ENCODE assay signal across 8 mouse cellular contexts in the genomic region with DNA sequence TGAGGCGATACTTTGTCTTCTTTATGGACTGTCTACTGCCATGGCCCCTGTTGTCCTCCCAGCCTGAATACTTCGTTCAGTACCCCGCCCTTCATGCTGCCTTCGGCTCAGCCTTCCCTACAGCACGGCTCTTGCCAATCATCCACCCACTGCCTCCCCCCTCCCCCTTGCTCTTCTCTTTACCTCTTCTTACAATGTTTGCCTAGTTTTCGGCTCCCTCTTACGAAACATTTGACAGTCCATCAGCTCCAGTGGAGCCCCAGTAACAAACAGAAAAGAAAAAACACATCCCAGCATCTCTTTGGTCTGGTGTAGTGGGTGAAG. TPM values are rescaled to one million over a fixed set of nuclear protein-coding genes. Genes with fewer than 3 reads are reported as not detected.
DNase-seq lines count a peak whose midpoint lies in the region; ATAC-seq and TF ChIP-seq lines count a peak whose summit lies in the region.
"Had no signal": no experiment of that assay in that cellular context is flagged by ENCODE, and none has a peak within 500 bp of the region (broad histone marks: within the 10 kb centered on the region; RNA-seq: fewer than 3 reads in every experiment).

No protein-coding gene starts in this region.

- DNase-seq in lung, postnatal 0 days (ENCODE audit: low spot score) = no peak
- no peak for DNase-seq in lung, postnatal 14 days
- no peak for DNase-seq in adrenal gland, adult 18-20 months (ENCODE audit: low spot score in 2 of 2)
- no peak for DNase-seq in kidney, adult 8-10 months

- no peaks in the 10 kb centered on the region for H3K27me3 ChIP-seq in lung, postnatal 0 days (replicated peaks; ENCODE audit: insufficient read depth, low read length)
- no peaks in the 10 kb centered on the region for H3K27me3 ChIP-seq in forebrain, embryonic 15.5 days
- 0 out of 2 replicates have a peak, but pooled peaks cover 3% of the 10 kb centered on the region for H3K27me3 ChIP-seq in limb, embryonic 13.5 days
- H3K27me3 ChIP-seq in stomach, embryonic 15.5 days (replicated peaks) = no peaks in the 10 kb centered on the region

- peak overlapping the region; percentile 23; the same call in 1 of the 2 replicates for H3K4me3 ChIP-seq in lung, postnatal 0 days (ENCODE audit: low read depth, low read length)
- no peak overlapping the region for H3K4me3 ChIP-seq in forebrain, embryonic 15.5 days
- H3K4me3 ChIP-seq in limb, embryonic 13.5 days = no peak overlapping the region
- no peak overlapping the region for H3K4me3 ChIP-seq in stomach, embryonic 15.5 days (replicated peaks)
- H3K4me3 ChIP-seq: limb, embryonic 12.5 days had no signal

- no peak for TF ChIP-seq EP300 in lung, postnatal 0 days (IDR thresholded peaks at IDR 0.05)

- WGBS in lung, postnatal 0 days = 28% methylated on average over 7 of the region's 7 CpGs
- WGBS in forebrain, embryonic 15.5 days = 30% methylated on average over 7 of the region's 7 CpGs
- WGBS in limb, embryonic 13.5 days = 52% methylated on average over 7 of the region's 7 CpGs
- WGBS in stomach, embryonic 15.5 days = 35% methylated on average over 7 of the region's 7 CpGs

- no peaks in the 10 kb centered on the region for H3K36me3 ChIP-seq in lung, postnatal 0 days (ENCODE audit: insufficient read depth, low read length)
- no peaks in the 10 kb centered on the region for H3K36me3 ChIP-seq in forebrain, embryonic 15.5 days
- no peaks in the 10 kb centered on the region for H3K36me3 ChIP-seq in limb, embryonic 13.5 days
- H3K36me3 ChIP-seq in stomach, embryonic 15.5 days = no peaks in the 10 kb centered on the region
- H3K36me3 ChIP-seq: limb, embryonic 12.5 days had no signal

- H3K9ac ChIP-seq in lung, postnatal 0 days (replicated peaks; ENCODE audit: low read depth) = no peak overlapping the region
- no peak overlapping the region for H3K9ac ChIP-seq in forebrain, embryonic 15.5 days (replicated peaks)
- no peak overlapping the region for H3K9ac ChIP-seq in limb, embryonic 13.5 days
- no peak overlapping the region for H3K9ac ChIP-seq in stomach, embryonic 15.5 days
- H3K9ac ChIP-seq: limb, embryonic 12.5 days had no signal

- no peak overlapping the region for H3K27ac ChIP-seq in lung, postnatal 0 days (ENCODE audit: low read length)
- no peak overlapping the region for H3K27ac ChIP-seq in forebrain, embryonic 15.5 days (replicated peaks)
- H3K27ac ChIP-seq in limb, embryonic 13.5 days = no peak overlapping the region
- H3K27ac ChIP-seq in stomach, embryonic 15.5 days = no peak overlapping the region
- H3K27ac ChIP-seq: limb, embryonic 12.5 days had no signal

- no peaks in the 10 kb centered on the region for H3K4me1 ChIP-seq in lung, postnatal 0 days (ENCODE audit: insufficient read depth, low read depth, low read length)
- peaks cover 6% of the 10 kb centered on the region; the same call in 1 of the 2 replicates for H3K4me1 ChIP-seq in forebrain, embryonic 15.5 days
- H3K4me1 ChIP-seq in limb, embryonic 13.5 days = peaks cover 4% of the 10 kb centered on the region; the same call in 1 of the 2 replicates
- H3K4me1 ChIP-seq in stomach, embryonic 15.5 days = no peaks in the 10 kb centered on the region
- H3K4me1 ChIP-seq: limb, embryonic 12.5 days had no signal

- no peaks in the 10 kb centered on the region for H3K9me3 ChIP-seq in lung, postnatal 0 days (ENCODE audit: low read length)
- no peaks in the 10 kb centered on the region for H3K9me3 ChIP-seq in forebrain, embryonic 15.5 days
- no peaks in the 10 kb centered on the region for H3K9me3 ChIP-seq in limb, embryonic 13.5 days
- no peaks in the 10 kb centered on the region for H3K9me3 ChIP-seq in stomach, embryonic 15.5 days
- H3K9me3 ChIP-seq: limb, embryonic 12.5 days had no signal

- ATAC-seq in lung, postnatal 0 days = peak; percentile 30; the same call in 1 of the 2 replicates
- peak; percentile 57; the same call in 1 of the 2 replicates for ATAC-seq in forebrain, embryonic 15.5 days (replicated peaks)
- no peak for ATAC-seq in limb, embryonic 13.5 days (ENCODE audit: low FRiP score, low read depth)
- no peak for ATAC-seq in stomach, embryonic 15.5 days (ENCODE audit: insufficient read depth, low FRiP score, low read depth)

- peak overlapping the region; percentile 47 for H3K4me2 ChIP-seq in lung, postnatal 0 days (replicated peaks; ENCODE audit: low read depth, low read length)
- peak overlapping the region; percentile 39; the same call in 1 of the 2 replicates for H3K4me2 ChIP-seq in forebrain, embryonic 15.5 days (replicated peaks)
- H3K4me2 ChIP-seq in limb, embryonic 13.5 days (replicated peaks) = peak overlapping the region; percentile 51
- H3K4me2 ChIP-seq in stomach, embryonic 15.5 days = peak overlapping the region; percentile 42

- TF ChIP-seq CTCF in lung, postnatal 0 days (IDR thresholded peaks at IDR 0.05) = no peak

RNA-seq across cellular contexts. Expression of a gene that starts 35.4 kb away (rescaled TPM):
- 0.11 and 0.24 TPM in 2 replicates for polyA plus RNA-seq in lung, postnatal 0 days (2015; fragmentation: Nextera tagmentation; extraction: Ambion mirVana)
- 0.08 TPM in 1 of 2 replicates, not detected in the other for polyA plus RNA-seq in forebrain, embryonic 15.5 days (2015; fragmentation: Nextera tagmentation; extraction: Ambion mirVana)
- polyA plus RNA-seq in limb, embryonic 13.5 days (2015; fragmentation: Nextera tagmentation; extraction: Ambion mirVana) = 0.22 and 0.32 TPM in 2 replicates
- 3.3 and 5.0 TPM in 2 replicates for polyA plus RNA-seq in stomach, embryonic 15.5 days (2015; fragmentation: Nextera tagmentation; extraction: Ambion mirVana)
- under 1 TPM; 0.03 to 0.22 TPM for total RNA-seq in adrenal gland, adult 18-20 months (2021)

Comparison
In these comparisons a context has a peak if more than half of its experiments do, and no peak if none do; other contexts are left out.
1. ATAC-seq: peak in lung, postnatal 0 days (single experiment) and forebrain, embryonic 15.5 days (single experiment); none in limb, embryonic 13.5 days (single experiment) and stomach, embryonic 15.5 days (single experiment).
2. Peak in every context shown above with its lines, with median percentiles within 50 percentile points of each other: H3K4me2 ChIP-seq.